Comparison of ENCODE assay signal across 8 mouse cellular contexts in the genomic region with DNA sequence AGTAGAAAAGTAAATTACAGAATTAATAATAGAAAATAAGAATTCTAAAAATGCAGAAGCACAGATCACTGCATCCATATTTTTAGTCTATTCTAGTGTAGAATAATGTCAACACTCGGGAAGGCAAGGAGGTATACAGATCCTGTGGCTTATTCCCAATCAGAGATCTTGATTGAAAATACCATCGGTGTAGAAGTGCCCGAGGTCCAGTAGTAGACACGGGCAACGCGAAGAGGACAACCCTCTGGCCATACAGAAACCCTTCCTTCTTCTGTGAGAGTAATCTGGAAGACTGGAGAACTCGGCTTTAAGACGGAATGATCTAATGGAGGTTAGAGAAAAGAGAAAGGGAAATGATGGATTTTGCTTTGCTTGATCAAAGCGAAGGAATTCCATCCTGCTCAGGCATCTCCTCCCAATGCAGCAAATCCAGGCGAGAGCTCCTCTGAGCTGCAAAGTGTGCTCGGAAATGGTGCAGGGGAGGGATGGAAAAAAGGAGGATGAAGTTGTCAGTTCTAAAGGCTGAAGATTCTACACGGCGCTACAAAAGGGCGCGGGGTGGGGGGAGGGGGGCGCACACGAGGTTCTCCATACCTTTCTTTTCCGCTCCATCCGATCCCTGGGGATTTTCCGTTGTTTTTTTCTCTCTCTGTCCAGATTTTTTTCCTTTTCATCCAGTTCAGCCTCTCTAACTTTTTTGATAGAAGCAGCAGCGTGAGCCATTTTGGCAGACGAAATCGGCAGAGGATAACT.
A peak's percentile ranks its signal among the peaks of the same experiment; 100 is the strongest.
DNase-seq lines count a peak whose midpoint lies in the region; ATAC-seq lines count a peak whose summit lies in the region.

No protein-coding gene starts in this region.

- intact Hi-C loops in heart, postnatal 10 days (cut with DNase I): no loop called here

- ATAC-seq in heart, embryonic 14.5 days (ENCODE audit: insufficient number of reproducible peaks, insufficient read depth, low FRiP score, low read depth): no peak
- no peak for ATAC-seq in hindbrain, embryonic 11.5 days (ENCODE audit: low FRiP score)
- ATAC-seq in midbrain, embryonic 15.5 days (replicated peaks): peak; percentile 31; the same call in 1 of the 2 replicates

- peak overlapping the region; percentile 97 for H3K4me2 ChIP-seq in heart, embryonic 14.5 days (ENCODE audit: low read length)
- H3K4me2 ChIP-seq in hindbrain, embryonic 11.5 days (replicated peaks; ENCODE audit: low read depth, low read length): peak overlapping the region; percentile 100
- H3K4me2 ChIP-seq in midbrain, embryonic 15.5 days: peak overlapping the region; percentile 98

- H3K27me3 ChIP-seq in heart, embryonic 14.5 days (ENCODE audit: control insufficient read depth, insufficient read depth, low read length): peaks cover 18% of the 10 kb centered on the region
- peaks cover 4% of the 10 kb centered on the region; the same call in 1 of the 2 replicates for H3K27me3 ChIP-seq in hindbrain, embryonic 11.5 days (ENCODE audit: control insufficient read depth, insufficient read depth, low read length)
- no peaks in the 10 kb centered on the region for H3K27me3 ChIP-seq in midbrain, embryonic 15.5 days (replicated peaks)

- no peaks in the 10 kb centered on the region for H3K36me3 ChIP-seq in heart, embryonic 14.5 days (ENCODE audit: control insufficient read depth, insufficient read depth, low read length)
- H3K36me3 ChIP-seq in hindbrain, embryonic 11.5 days (ENCODE audit: control insufficient read depth, insufficient read depth, low read length): no peaks in the 10 kb centered on the region
- H3K36me3 ChIP-seq in midbrain, embryonic 15.5 days (replicated peaks): no peaks in the 10 kb centered on the region

- H3K9ac ChIP-seq in heart, embryonic 14.5 days (ENCODE audit: low read length): peak overlapping the region; percentile 39
- H3K9ac ChIP-seq in hindbrain, embryonic 11.5 days (ENCODE audit: low read depth, low read length): peak overlapping the region; percentile 21; the same call in 1 of the 2 replicates
- peak overlapping the region; percentile 51 for H3K9ac ChIP-seq in midbrain, embryonic 15.5 days

- H3K4me3 ChIP-seq in heart, embryonic 14.5 days (ENCODE audit: control insufficient read depth in 1 of 2, insufficient read depth in 1 of 2, low read depth in 1 of 2, low read length in 2 of 2): peak overlapping the region; percentile 61 to 65
- peak overlapping the region; percentile 53 for H3K4me3 ChIP-seq in hindbrain, embryonic 11.5 days (ENCODE audit: low read depth, low read length)
- peak overlapping the region; percentile 54 for H3K4me3 ChIP-seq in midbrain, embryonic 15.5 days

- H3K27ac ChIP-seq in heart, embryonic 14.5 days (replicated peaks in 1 of 2; ENCODE audit: control insufficient read depth in 1 of 2, insufficient read depth in 1 of 2, low read depth in 2 of 2, low read length in 2 of 2): no peak overlapping the region
- H3K27ac ChIP-seq in hindbrain, embryonic 11.5 days (ENCODE audit: low read depth, low read length): no peak overlapping the region
- peak overlapping the region; percentile 75; the same call in 1 of the 2 replicates for H3K27ac ChIP-seq in midbrain, embryonic 15.5 days

- 6% methylated on average over 23 of the region's 23 CpGs for WGBS in heart, embryonic 14.5 days
- 6% methylated on average over 23 of the region's 23 CpGs for WGBS in hindbrain, embryonic 11.5 days
- WGBS in midbrain, embryonic 15.5 days: 4% methylated on average over 23 of the region's 23 CpGs

- H3K4me1 ChIP-seq in heart, embryonic 14.5 days (ENCODE audit: control insufficient read depth in 2 of 2, insufficient read depth in 2 of 2, low read length in 2 of 2): peaks cover 2 to 7% of the 10 kb centered on the region in 2 experiments; a peak in 3 of 4 replicates
- H3K4me1 ChIP-seq in hindbrain, embryonic 11.5 days (replicated peaks; ENCODE audit: control insufficient read depth, insufficient read depth, low read length): no peaks in the 10 kb centered on the region
- peaks cover 23% of the 10 kb centered on the region for H3K4me1 ChIP-seq in midbrain, embryonic 15.5 days

- no peak for DNase-seq in heart, postnatal 10 days
- DNase-seq in brain, adult 2 months (ENCODE audit: low read depth, low spot score): peak; percentile 81
- peak; percentile 34 for DNase-seq in hindbrain, embryonic 11.5 days (ENCODE audit: low spot score)
- no peak for DNase-seq in adrenal gland, postnatal 36 days
- no peak for DNase-seq in layer of hippocampus, adult 8-10 months (ENCODE audit: low spot score in 2 of 2)
- no peak for DNase-seq in kidney, postnatal 36 days

- H3K9me3 ChIP-seq in heart, embryonic 14.5 days (ENCODE audit: control insufficient read depth, low read length): no peaks in the 10 kb centered on the region
- no peaks in the 10 kb centered on the region for H3K9me3 ChIP-seq in hindbrain, embryonic 11.5 days (ENCODE audit: control insufficient read depth, low read length)
- H3K9me3 ChIP-seq in midbrain, embryonic 15.5 days: no peaks in the 10 kb centered on the region

Comparison
In these comparisons a context has a peak if more than half of its experiments do, and no peak if none do; other contexts are left out.
1. DNase-seq: peak in brain, adult 2 months (single experiment) and hindbrain, embryonic 11.5 days (single experiment); none in heart, postnatal 10 days (0 of 2), adrenal gland, postnatal 36 days (0 of 2), layer of hippocampus, adult 8-10 months (0 of 2) and kidney, postnatal 36 days (0 of 2).
2. Peak in every context shown above with its lines, with median percentiles within 50 percentile points of each other: H3K4me2 ChIP-seq, H3K4me3 ChIP-seq and H3K9ac ChIP-seq.